Mouse (Mus musculus) midbrain, embryonic 13.5 days (tissue): ENCODE results near the gene Gabra4. TPM values are rescaled to one million over a fixed set of nuclear protein-coding genes. Genes with fewer than 3 reads are reported as not detected.
"Not testable (repeated sequence)": the region's sequence is repeated elsewhere in the genome, so short reads cannot be mapped to it uniquely, and the experiment has no call there.

Experiments used
- ATAC-seq: fragments of 200-750 bp; cut with Nextera tagmentation; 2 replicates; pipeline ENCODE4 v1.8.0; 2017; ENCODE audit warnings: mild to moderate bottlenecking, moderate TSS enrichment, moderate library complexity
- H3K27ac ChIP-seq: fragments of 300-500 bp; sonication (generic); 2 replicates; pipeline ENCODE4 v1.5.1; 2015; ENCODE audit warnings: inconsistent platforms, mild to moderate bottlenecking, moderate library complexity
- H3K27me3 ChIP-seq: fragments of 300-500 bp; sonication (generic); 2 replicates; pipeline ENCODE4 v1.6.1; 2015; ENCODE audit warnings: mild to moderate bottlenecking, inconsistent platforms
- H3K36me3 ChIP-seq: fragments of 300-500 bp; sonication (generic); 2 replicates; pipeline ENCODE4 v1.6.1; 2015; ENCODE audit warnings: mild to moderate bottlenecking, inconsistent platforms
- H3K4me1 ChIP-seq: fragments of 300-500 bp; sonication (generic); replicated peaks from 2 replicates; pipeline ENCODE4 v1.6.1; 2015; ENCODE audit warnings: inconsistent platforms
- H3K4me2 ChIP-seq: fragments of 300-500 bp; sonication (generic); replicated peaks from 2 replicates; pipeline ENCODE4 v1.6.1; 2015; ENCODE audit warnings: moderate library complexity, mild to moderate bottlenecking, inconsistent platforms
- H3K4me3 ChIP-seq: fragments of 300-500 bp; sonication (generic); replicated peaks from 2 replicates; pipeline ENCODE4 v1.5.1; 2015; ENCODE audit warnings: mild to moderate bottlenecking, inconsistent platforms
- H3K9ac ChIP-seq: fragments of 300-500 bp; sonication (generic); replicated peaks from 2 replicates; pipeline ENCODE4 v1.6.1; 2015; ENCODE audit warnings: mild to moderate bottlenecking, inconsistent platforms
- H3K9me3 ChIP-seq: fragments of 300-500 bp; sonication (generic); 2 replicates; pipeline ENCODE4 v1.6.1; 2016; ENCODE audit warnings: mild to moderate bottlenecking, inconsistent platforms
- WGBS: fragments of 180-500 bp; shearing (Covaris S2); methylation state at CpG from one replicate; pipeline ENCODE4 v1.1.7; 2015; 5-methylcytosine and 5-hydroxymethylcytosine counted together
- polyA plus RNA-seq: library from polyadenylated mRNA; unstranded; fragments of >200 nt; fragmentation: Nextera tagmentation; extraction: Ambion mirVana; gene quantifications from 2 replicates; pipeline ENCODE4 v1.2.1, GENCODE M21; 2015

Gene Gabra4
- polyA plus RNA-seq, 1 experiment from 2014 or later: 7.9 TPM

- Histone ChIP-seq H3K27ac (no peak overlapping the region), H3K36me3 (no peaks in the 10 kb centered on the region), H3K4me1 (no peaks in the 10 kb centered on the region), H3K9ac (no peak overlapping the region), H3K4me3 (no peak overlapping the region), H3K4me2 (no peak overlapping the region), H3K27me3 (no peaks in the 10 kb centered on the region), H3K9me3 (no peaks in the 10 kb centered on the region)
- ATAC-seq: no peak
- 93% methylated on average over 1 of the region's 1 CpGs for WGBS
Measured at GRCm38 (mm10) chr5:71614311-71614710, 43.8 kb downstream of the Gabra4 start.

- no peak overlapping the region for H3K4me3 ChIP-seq
- WGBS: 84% methylated on average over 1 of the region's 1 CpGs
- no peak for ATAC-seq
- H3K4me1 ChIP-seq: no peaks in the 10 kb centered on the region
- H3K4me2 ChIP-seq: no peak overlapping the region
- no peaks in the 10 kb centered on the region for H3K9me3 ChIP-seq
- no peaks in the 10 kb centered on the region for H3K27me3 ChIP-seq
- H3K27ac ChIP-seq: no peak overlapping the region
- no peaks in the 10 kb centered on the region for H3K36me3 ChIP-seq
- H3K9ac ChIP-seq: no peak overlapping the region
Measured at GRCm38 (mm10) chr5:71608735-71609134, 49.4 kb downstream of the Gabra4 start.

GRCm38 (mm10) chr5:71606907-71607306, 51.2 kb downstream of the Gabra4 start:
- no peak for ATAC-seq
- Histone ChIP-seq H3K4me3 (no peak overlapping the region), H3K9me3 (no peaks in the 10 kb centered on the region), H3K9ac (no peak overlapping the region), H3K27ac (no peak overlapping the region), H3K4me2 (no peak overlapping the region), H3K27me3 (no peaks in the 10 kb centered on the region), H3K4me1 (no peaks in the 10 kb centered on the region), H3K36me3 (no peaks in the 10 kb centered on the region)
- 50% methylated on average over 4 of the region's 4 CpGs for WGBS

GRCm38 (mm10) chr5:71604128-71604690, 53.9 kb downstream of the Gabra4 start:
- Histone ChIP-seq H3K9ac (no peak overlapping the region), H3K4me1 (no peaks in the 10 kb centered on the region), H3K36me3 (no peaks in the 10 kb centered on the region), H3K27ac (no peak overlapping the region), H3K4me2 (no peak overlapping the region), H3K4me3 (no peak overlapping the region), H3K27me3 (no peaks in the 10 kb centered on the region), H3K9me3 (no peaks in the 10 kb centered on the region)
- WGBS: 82% methylated on average over 8 of the region's 8 CpGs
- no peak for ATAC-seq

- Histone ChIP-seq H3K4me2 (no peak overlapping the region), H3K9me3 (no peaks in the 10 kb centered on the region), H3K27ac (no peak overlapping the region), H3K9ac (no peak overlapping the region), H3K4me3 (no peak overlapping the region), H3K36me3 (no peaks in the 10 kb centered on the region), H3K4me1 (no peaks in the 10 kb centered on the region), H3K27me3 (no peaks in the 10 kb centered on the region)
- ATAC-seq: no peak
- WGBS: 75% methylated on average over 2 of the region's 2 CpGs
Measured at GRCm38 (mm10) chr5:71595321-71595720, 62.8 kb downstream of the Gabra4 start.

GRCm38 (mm10) chr5:71593745-71594255, 64.3 kb downstream of the Gabra4 start:
- no peak overlapping the region for H3K4me3 ChIP-seq
- no peak for ATAC-seq
- H3K4me1 ChIP-seq: no peaks in the 10 kb centered on the region
- H3K9me3 ChIP-seq: no peaks in the 10 kb centered on the region
- 78% methylated on average over 2 of the region's 2 CpGs for WGBS
- no peaks in the 10 kb centered on the region for H3K36me3 ChIP-seq
- no peak overlapping the region for H3K4me2 ChIP-seq
- no peaks in the 10 kb centered on the region for H3K27me3 ChIP-seq
- H3K27ac ChIP-seq: no peak overlapping the region
- H3K9ac ChIP-seq: no peak overlapping the region

- Histone ChIP-seq H3K4me3 (no peak overlapping the region), H3K36me3 (no peaks in the 10 kb centered on the region), H3K27me3 (no peaks in the 10 kb centered on the region), H3K4me2 (no peak overlapping the region), H3K27ac (no peak overlapping the region), H3K4me1 (no peaks in the 10 kb centered on the region), H3K9ac (no peak overlapping the region), H3K9me3 (no peaks in the 10 kb centered on the region)
- 85% methylated on average over 9 of the region's 9 CpGs for WGBS
- no peak for ATAC-seq
Measured at GRCm38 (mm10) chr5:71571646-71572237, 86.4 kb downstream of the Gabra4 start.

GRCm38 (mm10) chr5:71548079-71548478, 110.0 kb downstream of the Gabra4 start, which contains the start of gene Cox7b2:
Gene Cox7b2, minus strand, starts transcription at chr5:71548205.
- WGBS: 96% methylated on average over 10 of the region's 10 CpGs
- H3K4me3 ChIP-seq: no peak within 1 kb of the TSS
- H3K4me2 ChIP-seq: no peak within 1 kb of the TSS
- no peaks in the 10 kb centered on the region for H3K27me3 ChIP-seq
- ATAC-seq: no peak
- no peaks in the 10 kb centered on the region for H3K9me3 ChIP-seq
- no peak within 1 kb of the TSS for H3K27ac ChIP-seq
- H3K36me3 ChIP-seq: no peaks in the 10 kb centered on the region
- H3K4me1 ChIP-seq: no peaks in the 10 kb centered on the region
- H3K9ac ChIP-seq: no peak within 1 kb of the TSS

- H3K9me3 ChIP-seq: no peaks in the 10 kb centered on the region
- H3K4me1 ChIP-seq: no peaks in the 10 kb centered on the region
- no peak overlapping the region for H3K9ac ChIP-seq
- no peak overlapping the region for H3K27ac ChIP-seq
- no peak overlapping the region for H3K4me2 ChIP-seq
- no peaks in the 10 kb centered on the region for H3K36me3 ChIP-seq
- ATAC-seq: no peak
- no peak overlapping the region for H3K4me3 ChIP-seq
- no peaks in the 10 kb centered on the region for H3K27me3 ChIP-seq
Measured at GRCm38 (mm10) chr5:71545554-71545953, 112.6 kb downstream of the Gabra4 start.

GRCm38 (mm10) chr5:71525486-71525885, 132.6 kb downstream of the Gabra4 start:
- H3K27ac ChIP-seq, H3K4me3 ChIP-seq, H3K4me1 ChIP-seq, H3K27me3 ChIP-seq, H3K36me3 ChIP-seq, H3K9me3 ChIP-seq, H3K9ac ChIP-seq, ATAC-seq, H3K4me2 ChIP-seq: not testable (repeated sequence)
- WGBS: 83% methylated on average over 10 of the region's 15 CpGs
